Mouse (Mus musculus) midbrain, embryonic 13.5 days (tissue): ENCODE measurements around the gene Rpl28. TPM values are rescaled to one million over a fixed set of nuclear protein-coding genes. Genes with fewer than 3 reads are reported as not detected.
"Not testable (repeated sequence)": the region's sequence is repeated elsewhere in the genome, so short reads cannot be mapped to it uniquely, and the experiment has no call there.

Experiments
- ATAC-seq: fragments of 200-750 bp; cut with Nextera tagmentation; 2 replicates; pipeline ENCODE4 v1.8.0; 2017; ENCODE audit warnings: mild to moderate bottlenecking, moderate TSS enrichment, moderate library complexity
- H3K27ac ChIP-seq: fragments of 300-500 bp; sonication (generic); 2 replicates; pipeline ENCODE4 v1.5.1; 2015; ENCODE audit warnings: inconsistent platforms, mild to moderate bottlenecking, moderate library complexity
- H3K27me3 ChIP-seq: fragments of 300-500 bp; sonication (generic); 2 replicates; pipeline ENCODE4 v1.6.1; 2015; ENCODE audit warnings: mild to moderate bottlenecking, inconsistent platforms
- H3K36me3 ChIP-seq: fragments of 300-500 bp; sonication (generic); 2 replicates; pipeline ENCODE4 v1.6.1; 2015; ENCODE audit warnings: mild to moderate bottlenecking, inconsistent platforms
- H3K4me1 ChIP-seq: fragments of 300-500 bp; sonication (generic); replicated peaks from 2 replicates; pipeline ENCODE4 v1.6.1; 2015; ENCODE audit warnings: inconsistent platforms
- H3K4me2 ChIP-seq: fragments of 300-500 bp; sonication (generic); replicated peaks from 2 replicates; pipeline ENCODE4 v1.6.1; 2015; ENCODE audit warnings: moderate library complexity, mild to moderate bottlenecking, inconsistent platforms
- H3K4me3 ChIP-seq: fragments of 300-500 bp; sonication (generic); replicated peaks from 2 replicates; pipeline ENCODE4 v1.5.1; 2015; ENCODE audit warnings: mild to moderate bottlenecking, inconsistent platforms
- H3K9ac ChIP-seq: fragments of 300-500 bp; sonication (generic); replicated peaks from 2 replicates; pipeline ENCODE4 v1.6.1; 2015; ENCODE audit warnings: mild to moderate bottlenecking, inconsistent platforms
- H3K9me3 ChIP-seq: fragments of 300-500 bp; sonication (generic); 2 replicates; pipeline ENCODE4 v1.6.1; 2016; ENCODE audit warnings: mild to moderate bottlenecking, inconsistent platforms
- WGBS: fragments of 180-500 bp; shearing (Covaris S2); methylation state at CpG from one replicate; pipeline ENCODE4 v1.1.7; 2015; 5-methylcytosine and 5-hydroxymethylcytosine counted together
- polyA plus RNA-seq: library from polyadenylated mRNA; unstranded; fragments of >200 nt; fragmentation: Nextera tagmentation; extraction: Ambion mirVana; gene quantifications from 2 replicates; pipeline ENCODE4 v1.2.1, GENCODE M21; 2015

Gene Rpl28
- polyA plus RNA-seq, 1 experiment from 2014 or later = 265 TPM

DNA sequence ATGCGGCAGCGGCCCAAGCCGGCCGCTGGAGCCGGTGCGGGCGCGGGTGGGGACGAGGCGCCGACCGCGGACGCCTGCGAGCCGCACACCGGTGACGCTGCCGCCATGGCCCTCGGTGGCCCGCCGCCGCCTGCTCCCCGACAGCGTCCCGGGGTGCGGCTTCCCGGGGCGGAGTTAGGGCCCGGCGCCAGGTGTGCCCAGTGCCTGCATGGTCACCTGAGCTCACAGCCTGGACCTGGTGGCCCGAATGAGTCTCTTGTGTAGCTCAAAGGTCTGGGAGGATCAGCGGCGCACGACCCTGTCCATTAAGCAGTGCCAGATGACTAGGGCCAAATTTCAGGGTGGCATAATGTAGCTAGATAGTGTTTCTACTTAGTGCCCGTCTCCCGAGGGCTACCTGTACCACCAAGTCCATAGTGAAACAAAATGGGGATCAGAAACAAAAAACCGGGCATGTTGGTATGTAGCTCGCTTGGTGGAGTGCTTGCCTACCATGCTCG, 3.2 kb upstream of the Rpl28 start, which contains the start of gene Tmem238:
TSS of gene Tmem238 (minus strand) at position 221 of the 500 bp plus-strand sequence.
- no peak for ATAC-seq
- WGBS = 9% methylated on average over 40 of the region's 40 CpGs

DNA sequence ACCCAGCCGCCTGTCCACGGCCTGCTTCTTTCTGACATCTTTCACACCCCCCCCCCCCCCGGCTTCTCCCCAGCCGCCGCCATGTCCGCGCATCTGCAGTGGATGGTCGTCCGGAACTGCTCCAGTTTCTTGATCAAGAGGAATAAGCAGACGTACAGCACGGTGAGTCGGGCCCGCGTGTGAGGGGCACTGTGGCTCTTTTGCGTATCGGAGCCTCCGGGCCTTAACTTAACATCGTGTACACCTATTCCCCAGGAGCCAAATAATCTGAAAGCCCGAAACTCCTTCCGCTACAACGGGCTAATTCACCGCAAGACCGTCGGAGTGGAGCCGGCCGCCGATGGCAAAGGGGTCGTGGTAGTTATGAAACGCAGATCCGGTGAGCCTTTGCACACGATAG, 574 bp downstream of the Rpl28 start:
- peaks cover 27% of the 10 kb centered on the region for H3K4me1 ChIP-seq
- H3K9ac ChIP-seq = peak overlapping the region; percentile 91
- peak overlapping the region; percentile 70 for H3K4me3 ChIP-seq
- H3K27ac ChIP-seq = peak overlapping the region; percentile 85
- H3K9me3 ChIP-seq, ATAC-seq: not testable (repeated sequence)
- under 1% methylated on average over 30 of the region's 31 CpGs for WGBS
- H3K27me3 ChIP-seq = peaks cover 11% of the 10 kb centered on the region; the same call in 1 of the 2 replicates
- peak overlapping the region; percentile 89 for H3K4me2 ChIP-seq
- peaks cover 41% of the 10 kb centered on the region for H3K36me3 ChIP-seq

More for the DNA sequence above, 3.2 kb upstream of the Rpl28 start, which contains the start of gene Tmem238:
- Histone ChIP-seq H3K36me3 (peaks cover 8% of the 10 kb centered on the region), H3K4me1 (peaks cover 26% of the 10 kb centered on the region), H3K27me3 (peaks cover 23% of the 10 kb centered on the region; the same call in 1 of the 2 replicates), H3K27ac (peak within 1 kb of the TSS; percentile 58), H3K9ac (peak within 1 kb of the TSS; percentile 81), H3K4me3 (peak within 1 kb of the TSS; percentile 55), H3K4me2 (peak within 1 kb of the TSS; percentile 90), H3K9me3 (no peaks in the 10 kb centered on the region)

- H3K4me2 ChIP-seq = peak overlapping the region; percentile 89
- H3K36me3 ChIP-seq = peaks cover 41% of the 10 kb centered on the region
- 0 out of 2 replicates have a peak overlapping the region, but pooled peaks have one; percentile 85 for H3K27ac ChIP-seq
- H3K4me1 ChIP-seq = peaks cover 22% of the 10 kb centered on the region
- peak overlapping the region; percentile 70 for H3K4me3 ChIP-seq
- peak overlapping the region; percentile 91 for H3K9ac ChIP-seq
- 39% methylated on average over 4 of the region's 4 CpGs for WGBS
- peaks cover 9% of the 10 kb centered on the region; the same call in 1 of the 2 replicates for H3K27me3 ChIP-seq
- ATAC-seq = no peak
- H3K9me3 ChIP-seq = no peaks in the 10 kb centered on the region
These were observed 1.0 kb downstream of the Rpl28 start for GRCm38 (mm10) chr7:4793674-4794073.

DNA sequence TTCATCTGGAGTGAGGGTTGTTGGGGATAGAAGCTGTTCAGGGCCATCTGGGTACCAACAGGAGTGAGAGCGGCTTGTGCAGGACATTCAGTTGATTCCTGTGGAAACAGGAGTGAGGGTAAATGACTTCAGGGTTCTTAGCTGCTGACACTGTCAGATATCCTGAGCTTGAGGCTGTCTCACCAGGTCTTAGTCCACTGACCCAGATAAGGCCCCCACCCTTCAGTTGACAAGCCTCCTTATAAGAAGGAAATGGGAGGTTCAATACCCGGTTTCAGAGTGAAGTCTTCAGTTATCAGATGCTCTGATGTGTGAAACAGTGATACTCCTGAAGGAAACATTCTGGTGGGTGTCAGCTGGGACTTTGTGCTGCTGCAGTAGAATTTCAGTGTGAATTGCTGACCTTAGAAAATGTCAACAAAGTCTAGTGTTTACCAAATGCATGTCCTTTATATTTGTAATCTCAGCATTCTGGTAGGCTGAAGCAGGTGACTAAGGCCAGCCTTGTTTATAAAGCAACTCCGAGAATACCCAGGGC, 2.0 kb downstream of the Rpl28 start:
- WGBS = 88% methylated on average over 3 of the region's 3 CpGs
- Histone ChIP-seq H3K9ac (no peak overlapping the region; the same call in 1 of the 2 replicates), H3K4me2 (peak overlapping the region; percentile 89; the same call in 1 of the 2 replicates), H3K9me3 (no peaks in the 10 kb centered on the region), H3K27ac (no peak overlapping the region), H3K36me3 (peaks cover 41% of the 10 kb centered on the region), H3K4me1 (peaks cover 13% of the 10 kb centered on the region), H3K4me3 (no peak overlapping the region; the same call in 1 of the 2 replicates), H3K27me3 (peaks cover 5% of the 10 kb centered on the region; the same call in 1 of the 2 replicates)
- no peak for ATAC-seq

DNA sequence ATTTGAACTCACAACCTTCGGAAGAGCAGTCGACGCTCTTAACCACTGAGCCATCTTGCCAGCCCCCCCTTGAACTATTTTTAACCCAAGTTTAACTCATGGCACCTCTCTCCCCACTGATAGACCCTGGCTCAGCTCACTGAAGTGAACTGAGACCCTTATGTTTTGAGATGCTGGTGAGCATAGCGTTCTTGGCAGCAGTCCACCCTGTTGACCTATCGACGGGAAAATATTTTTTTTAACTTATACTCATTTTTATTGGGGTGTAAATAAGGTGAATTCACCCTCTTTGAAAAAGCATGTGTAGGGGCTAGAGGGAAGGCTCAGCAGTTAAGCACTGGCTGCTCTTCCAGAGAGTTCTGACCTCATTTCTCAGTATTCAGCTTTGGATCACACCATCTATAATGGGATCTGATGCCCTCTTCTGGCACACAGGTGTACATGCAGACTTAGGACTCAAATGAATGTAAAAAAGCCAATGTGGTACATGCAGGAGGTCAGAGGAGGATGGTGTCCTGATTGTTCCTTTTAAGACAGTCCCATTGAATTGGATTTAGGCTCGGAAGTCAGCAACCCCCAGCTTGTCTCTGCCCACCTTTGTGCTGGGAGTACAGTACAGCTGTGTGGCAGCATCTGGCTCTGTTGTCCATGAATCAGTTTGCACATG, 3.2 kb downstream of the Rpl28 start:
- 76% methylated on average over 7 of the region's 7 CpGs for WGBS
- Histone ChIP-seq H3K4me1 (peaks cover 13% of the 10 kb centered on the region), H3K9ac (no peak overlapping the region), H3K4me2 (no peak overlapping the region), H3K27me3 (no peaks in the 10 kb centered on the region), H3K9me3 (no peaks in the 10 kb centered on the region), H3K36me3 (peaks cover 41% of the 10 kb centered on the region), H3K4me3 (no peak overlapping the region), H3K27ac (no peak overlapping the region; the same call in 1 of the 2 replicates)
- ATAC-seq = no peak

DNA sequence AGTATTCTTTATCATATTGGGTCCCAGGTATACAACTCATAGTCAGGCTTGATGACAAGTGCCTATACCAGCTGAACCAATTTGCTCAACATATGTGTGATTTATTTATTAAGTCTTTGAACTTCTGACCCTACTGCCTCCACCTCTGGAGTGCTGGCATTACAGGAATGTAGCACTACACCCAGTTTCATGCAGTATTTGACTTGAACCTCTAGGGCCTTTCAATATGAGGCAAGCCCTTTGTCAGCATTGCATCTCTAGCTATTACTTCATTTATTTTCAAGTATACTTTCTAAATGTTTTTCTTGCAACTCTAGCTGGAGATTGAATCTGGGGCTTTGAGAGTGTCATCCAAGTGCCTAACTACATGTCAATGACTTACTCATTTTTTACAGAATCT, 9.6 kb downstream of the Rpl28 start:
- no peak for ATAC-seq
- Histone ChIP-seq H3K9ac (no peak overlapping the region), H3K36me3 (peaks cover 22% of the 10 kb centered on the region), H3K4me1 (no peaks in the 10 kb centered on the region), H3K4me3 (no peak overlapping the region), H3K9me3 (no peaks in the 10 kb centered on the region), H3K27me3 (no peaks in the 10 kb centered on the region), H3K4me2 (no peak overlapping the region), H3K27ac (no peak overlapping the region)

DNA sequence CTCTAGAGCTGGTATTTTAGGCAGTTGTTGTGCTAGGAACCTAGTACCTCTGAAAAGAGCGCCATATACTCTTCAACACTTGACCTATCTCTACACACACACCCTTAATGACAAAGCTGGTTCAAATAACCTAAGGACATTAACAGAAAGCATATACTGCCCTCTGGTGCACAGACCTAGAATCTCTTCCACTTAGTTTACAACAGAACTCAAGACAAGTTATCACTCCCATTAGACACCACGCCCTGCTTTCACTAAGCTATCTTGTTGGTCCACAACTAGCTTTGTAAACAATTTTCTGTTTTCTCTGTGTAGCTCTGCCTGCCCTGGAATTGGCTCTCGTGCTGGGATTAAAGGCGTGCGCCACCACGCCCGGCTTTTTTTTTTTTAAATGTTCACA, 14.0 kb downstream of the Rpl28 start:
- 94% methylated on average over 7 of the region's 7 CpGs for WGBS
- no peaks in the 10 kb centered on the region for H3K9me3 ChIP-seq
- no peak overlapping the region for H3K4me2 ChIP-seq
- H3K36me3 ChIP-seq = peaks cover 38% of the 10 kb centered on the region
- peaks cover 24% of the 10 kb centered on the region for H3K4me1 ChIP-seq
- H3K9ac ChIP-seq = no peak overlapping the region
- peak; percentile 11; the same call in 1 of the 2 replicates for ATAC-seq
- H3K27ac ChIP-seq = no peak overlapping the region
- H3K4me3 ChIP-seq = no peak overlapping the region
- no peaks in the 10 kb centered on the region for H3K27me3 ChIP-seq

GRCm38 (mm10) chr7:4811131-4811530, 18.5 kb downstream of the Rpl28 start:
- Histone ChIP-seq H3K4me2 (peak overlapping the region; percentile 90), H3K4me3 (peak overlapping the region; percentile 79), H3K36me3 (peaks cover 32% of the 10 kb centered on the region), H3K9ac (peak overlapping the region; percentile 99), H3K4me1 (peaks cover 31% of the 10 kb centered on the region)
- WGBS = 43% methylated on average over 10 of the region's 10 CpGs
- not testable (repeated sequence) for H3K9me3 ChIP-seq, ATAC-seq, H3K27me3 ChIP-seq, H3K27ac ChIP-seq

DNA sequence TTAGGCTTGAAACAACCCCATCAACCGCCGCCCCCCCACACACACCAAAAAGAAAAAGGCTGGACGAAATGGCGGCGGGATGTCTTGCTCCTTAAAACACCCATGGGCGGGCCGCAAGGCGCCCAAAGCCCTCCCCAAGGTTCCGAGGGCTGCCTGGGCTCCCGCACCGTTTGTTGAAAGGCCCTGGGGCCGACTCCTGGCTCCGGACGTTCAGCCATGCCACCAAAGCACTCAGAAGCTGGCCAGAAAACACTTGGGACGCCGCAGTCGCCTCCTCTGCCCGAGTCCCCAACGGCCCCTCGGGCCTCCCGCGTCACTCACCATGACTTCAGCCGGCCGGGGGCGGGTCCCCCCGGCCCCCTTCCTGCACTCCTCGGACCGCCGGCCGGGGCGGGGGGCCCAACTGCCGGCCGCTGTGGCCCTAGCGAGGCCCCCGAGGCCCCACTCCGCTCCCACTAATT, 19.2 kb downstream of the Rpl28 start:
- no peaks in the 10 kb centered on the region for H3K9me3 ChIP-seq
- H3K9ac ChIP-seq = peak overlapping the region; percentile 99
- WGBS = 0% methylated on average over 17 of the region's 36 CpGs
- peaks cover 28% of the 10 kb centered on the region for H3K36me3 ChIP-seq
- ATAC-seq = no peak; the same call in 1 of the 2 replicates
- peak overlapping the region; percentile 79 for H3K4me3 ChIP-seq
- peaks cover 31% of the 10 kb centered on the region for H3K4me1 ChIP-seq
- H3K4me2 ChIP-seq = peak overlapping the region; percentile 90
- H3K27ac ChIP-seq = peak overlapping the region; percentile 94
- H3K27me3 ChIP-seq = no peaks in the 10 kb centered on the region

- Histone ChIP-seq H3K27ac (peak within 1 kb of the TSS; percentile 94), H3K4me2 (peak within 1 kb of the TSS; percentile 90), H3K9me3 (no peaks in the 10 kb centered on the region), H3K9ac (peak within 1 kb of the TSS; percentile 99), H3K27me3 (no peaks in the 10 kb centered on the region), H3K36me3 (peaks cover 22% of the 10 kb centered on the region), H3K4me3 (peak within 1 kb of the TSS; percentile 79), H3K4me1 (peaks cover 31% of the 10 kb centered on the region)
- peak; percentile 99 for ATAC-seq
- WGBS = under 1% methylated on average over 62 of the region's 62 CpGs
These were observed 19.8 kb downstream of the Rpl28 start, which contains the start of gene Ube2s for GRCm38 (mm10) chr7:4812303-4813104. Gene Ube2s, minus strand, starts transcription at chr7:4812590.

- peaks cover 18% of the 10 kb centered on the region for H3K36me3 ChIP-seq
- H3K4me2 ChIP-seq = peak overlapping the region; percentile 61
- no peaks in the 10 kb centered on the region for H3K9me3 ChIP-seq
- H3K27ac ChIP-seq = peak overlapping the region; percentile 68
- no peak for ATAC-seq
- H3K4me1 ChIP-seq = peaks cover 31% of the 10 kb centered on the region
- peak overlapping the region; percentile 56 for H3K9ac ChIP-seq
- no peaks in the 10 kb centered on the region for H3K27me3 ChIP-seq
- 24% methylated on average over 8 of the region's 8 CpGs for WGBS
- peak overlapping the region; percentile 79 for H3K4me3 ChIP-seq
These were observed 20.6 kb downstream of the Rpl28 start for GRCm38 (mm10) chr7:4813105-4813791.
